Mouse (Mus musculus) inflammation-experienced regulatory T-cells, adult 6 months (primary cell): ENCODE data around the gene Ccl2. TPM values are rescaled to one million over a fixed set of nuclear protein-coding genes. Genes with fewer than 3 reads are reported as not detected.

Experiments used
- ATAC-seq: one replicate; pipeline ENCODE4 v1.8.0; 2017
- polyA plus RNA-seq, 3 experiments: library from polyadenylated mRNA; unstranded; fragments of 100-300 nt; shearing (Covaris generic); gene quantifications; one replicate each; pipeline ENCODE4 v1.2.1; 2017

The Ccl2 gene
- polyA plus RNA-seq = not detected

DNA sequence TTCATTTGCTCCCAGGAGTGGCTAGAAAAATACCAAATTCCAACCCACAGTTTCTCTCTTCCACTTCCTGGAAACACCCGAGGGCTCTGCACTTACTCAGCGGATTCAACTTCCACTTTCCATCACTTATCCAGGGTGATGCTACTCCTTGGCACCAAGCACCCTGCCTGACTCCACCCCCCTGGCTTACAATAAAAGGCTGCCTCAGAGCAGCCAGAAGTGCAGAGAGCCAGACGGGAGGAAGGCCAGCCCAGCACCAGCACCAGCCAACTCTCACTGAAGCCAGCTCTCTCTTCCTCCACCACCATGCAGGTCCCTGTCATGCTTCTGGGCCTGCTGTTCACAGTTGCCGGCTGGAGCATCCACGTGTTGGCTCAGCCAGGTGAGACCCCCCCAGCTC is at the start of gene Ccl2:
TSS of gene Ccl2 (plus strand) at position 216 of the 400 bp plus-strand sequence.
- ATAC-seq = no peak

DNA sequence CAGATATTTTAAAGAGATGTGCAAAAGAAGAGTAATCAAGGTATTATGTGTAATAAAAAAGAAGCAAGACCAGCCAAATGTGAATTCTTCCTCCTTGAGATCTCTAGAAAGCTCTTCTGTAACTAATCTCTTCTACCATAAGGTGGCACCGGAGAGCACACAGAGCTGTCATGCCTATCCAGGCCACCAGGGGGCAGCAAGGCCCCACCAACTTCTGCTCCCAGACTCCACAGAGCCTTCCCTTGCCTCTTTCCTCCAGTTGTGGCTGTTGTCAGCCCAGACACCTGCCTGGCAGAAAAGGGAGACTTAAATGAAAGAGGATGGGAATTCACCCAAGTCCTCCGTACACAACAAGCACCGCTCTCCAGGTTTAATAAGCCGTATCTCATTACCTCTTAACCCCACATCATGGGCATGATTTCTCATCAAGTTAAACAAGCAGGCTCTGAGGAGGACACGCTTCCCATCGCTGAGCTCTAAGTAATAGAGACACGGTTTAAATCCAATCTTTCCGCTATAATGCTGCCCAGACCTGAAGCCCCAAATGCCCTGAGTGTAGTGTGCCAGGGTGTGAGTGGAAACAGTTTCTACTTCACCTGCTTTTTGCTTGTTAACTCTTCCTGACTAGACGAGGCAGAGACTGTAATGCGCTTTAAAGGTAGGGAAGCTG is 39.1 kb upstream of the Ccl2 start:
- ATAC-seq = no peak

DNA sequence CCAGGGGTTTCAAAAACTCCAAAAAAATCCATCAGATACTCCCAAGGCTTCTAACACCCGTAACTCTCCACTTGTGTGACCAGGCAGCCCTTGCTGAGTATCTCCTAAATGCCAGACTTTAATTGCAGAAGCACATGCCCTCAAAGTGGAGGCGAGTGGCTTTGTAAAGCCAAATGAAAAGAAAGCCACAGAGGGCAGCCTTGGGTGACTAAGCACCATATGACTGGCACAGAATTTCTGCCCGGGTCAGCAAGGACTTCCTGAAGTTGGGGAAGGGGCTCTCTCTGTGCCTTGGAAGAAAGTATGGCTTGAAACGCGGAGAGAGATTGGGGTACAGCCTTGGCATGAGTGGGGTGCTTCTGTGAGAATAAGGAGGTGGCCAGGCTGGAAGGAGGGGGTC is 38.3 kb upstream of the Ccl2 start:
- no peak for ATAC-seq

DNA sequence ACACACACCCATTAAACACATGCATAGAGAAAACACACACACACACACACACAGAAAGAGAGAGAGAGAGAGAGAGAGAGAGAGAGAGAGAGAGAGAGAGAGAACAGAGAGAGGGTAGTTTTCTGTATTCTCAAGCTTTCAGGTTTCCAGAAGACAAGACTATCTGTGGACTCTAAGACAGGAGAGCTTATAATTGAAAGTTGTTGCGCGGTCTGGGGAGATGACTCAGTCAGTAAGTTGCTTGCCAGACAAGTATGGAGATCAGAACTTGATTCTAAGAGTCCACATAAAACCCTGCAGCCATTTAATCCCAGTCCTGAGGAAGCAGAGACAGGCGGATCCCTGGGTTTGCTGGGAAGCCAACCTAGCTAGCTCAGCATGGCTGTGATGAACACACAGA is 36.7 kb upstream of the Ccl2 start:
- no peak for ATAC-seq

DNA sequence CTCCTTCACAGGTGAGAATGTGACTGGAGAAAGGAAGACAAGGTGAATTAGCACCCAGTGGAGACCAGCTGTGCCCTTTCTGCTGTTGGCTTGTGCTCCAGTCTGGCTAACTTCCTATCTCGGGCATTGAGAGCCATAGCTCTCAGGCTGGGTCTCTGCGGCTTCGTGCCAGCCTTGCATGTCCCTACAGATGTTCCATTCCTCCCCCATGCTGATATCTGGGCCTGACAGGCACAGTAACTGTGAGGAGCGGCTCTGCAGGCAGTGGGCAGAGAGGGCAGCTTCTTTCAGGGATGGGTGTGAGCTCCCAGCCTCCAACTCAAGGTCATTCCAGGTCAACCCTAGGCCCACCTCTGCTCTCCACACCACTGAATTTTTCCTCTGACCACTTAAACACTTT is 35.9 kb upstream of the Ccl2 start:
- no peak for ATAC-seq

DNA sequence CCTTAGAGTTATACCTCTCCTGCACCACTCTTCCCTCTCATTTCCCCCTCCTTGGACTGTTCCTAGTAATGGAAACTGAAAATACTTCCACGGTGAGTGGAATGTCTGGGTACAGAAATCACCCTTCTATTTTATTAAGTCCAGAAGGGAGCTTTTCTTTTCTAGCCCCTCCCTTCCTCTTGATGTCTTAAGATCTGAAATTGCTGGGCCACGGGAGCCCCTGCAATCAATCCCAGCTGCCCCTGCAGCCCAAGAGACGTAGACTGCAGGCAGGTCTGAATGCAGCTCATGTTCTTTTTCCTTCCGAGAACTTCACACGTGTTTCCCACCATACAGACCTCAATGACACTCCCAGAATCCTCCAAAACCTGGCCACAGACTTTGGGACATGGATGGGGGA is 34.8 kb upstream of the Ccl2 start:
- no peak for ATAC-seq

DNA sequence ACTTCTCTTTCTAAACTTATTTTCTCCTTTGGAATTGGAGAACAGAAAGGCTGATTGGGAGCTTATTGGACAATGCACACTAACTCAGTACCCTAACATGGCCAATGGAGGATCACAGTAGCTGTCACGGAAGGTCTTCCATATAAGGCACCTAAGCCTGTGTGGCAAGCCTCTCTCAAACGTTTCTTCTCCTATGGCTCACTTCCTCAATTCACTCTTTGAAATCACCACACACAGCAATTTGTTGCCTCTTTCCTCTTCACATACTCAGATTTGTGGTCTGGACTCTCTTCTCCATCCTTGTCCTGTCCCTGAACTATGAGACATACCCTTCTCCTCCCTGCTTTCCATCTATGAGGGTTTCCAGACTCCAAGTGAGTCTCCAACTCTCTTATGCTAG is 30.6 kb upstream of the Ccl2 start:
- ATAC-seq = no peak

DNA sequence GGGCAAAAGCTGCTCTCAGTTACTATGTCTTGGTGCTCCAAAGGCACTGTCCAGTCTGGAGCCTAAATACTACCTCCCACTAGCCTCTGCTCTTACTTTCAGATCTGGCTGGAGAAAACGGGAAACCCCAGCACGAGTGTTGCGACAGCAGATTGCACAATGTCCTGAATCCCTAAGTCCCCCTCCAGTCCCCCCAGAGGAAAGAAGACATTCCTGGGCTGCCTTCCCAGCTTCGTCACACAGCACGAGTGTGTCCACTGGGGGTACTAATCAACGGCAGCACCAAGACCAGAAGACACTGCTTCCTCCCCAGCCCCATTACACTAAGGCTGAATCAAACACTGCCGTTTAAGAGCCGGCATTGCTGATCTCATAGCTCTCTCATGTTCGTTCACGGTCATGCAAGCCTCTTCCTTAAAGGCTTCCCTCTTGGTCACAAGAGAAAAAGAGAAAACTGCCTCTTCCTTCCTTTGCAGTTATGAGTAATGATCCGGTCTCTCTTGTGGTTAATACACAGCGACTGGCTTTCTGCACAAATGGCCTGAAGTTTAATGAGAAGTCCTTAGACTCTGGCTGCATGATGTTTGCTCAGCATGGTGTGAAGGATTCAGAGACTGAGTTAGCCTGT is 28.5 kb upstream of the Ccl2 start:
- ATAC-seq = no peak

DNA sequence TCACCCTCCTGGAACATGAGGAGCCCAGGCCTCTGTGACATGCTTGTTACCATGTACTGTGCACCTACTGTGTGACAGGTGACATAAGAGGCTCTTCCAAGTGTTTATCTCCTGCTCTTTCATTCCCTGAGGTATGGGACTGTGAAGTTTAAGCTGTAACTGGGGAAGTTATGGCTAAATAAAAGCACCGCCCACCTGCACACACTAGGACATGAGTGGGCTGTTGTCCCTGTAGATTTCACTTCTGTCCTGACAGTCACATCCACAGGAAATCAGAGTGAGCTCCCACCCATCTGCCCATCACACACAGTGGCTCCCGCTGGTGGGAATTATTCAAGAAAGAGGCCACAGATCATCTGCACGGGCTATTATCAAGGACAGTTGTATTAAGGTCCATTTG is 25.3 kb upstream of the Ccl2 start:
- ATAC-seq = no peak

DNA sequence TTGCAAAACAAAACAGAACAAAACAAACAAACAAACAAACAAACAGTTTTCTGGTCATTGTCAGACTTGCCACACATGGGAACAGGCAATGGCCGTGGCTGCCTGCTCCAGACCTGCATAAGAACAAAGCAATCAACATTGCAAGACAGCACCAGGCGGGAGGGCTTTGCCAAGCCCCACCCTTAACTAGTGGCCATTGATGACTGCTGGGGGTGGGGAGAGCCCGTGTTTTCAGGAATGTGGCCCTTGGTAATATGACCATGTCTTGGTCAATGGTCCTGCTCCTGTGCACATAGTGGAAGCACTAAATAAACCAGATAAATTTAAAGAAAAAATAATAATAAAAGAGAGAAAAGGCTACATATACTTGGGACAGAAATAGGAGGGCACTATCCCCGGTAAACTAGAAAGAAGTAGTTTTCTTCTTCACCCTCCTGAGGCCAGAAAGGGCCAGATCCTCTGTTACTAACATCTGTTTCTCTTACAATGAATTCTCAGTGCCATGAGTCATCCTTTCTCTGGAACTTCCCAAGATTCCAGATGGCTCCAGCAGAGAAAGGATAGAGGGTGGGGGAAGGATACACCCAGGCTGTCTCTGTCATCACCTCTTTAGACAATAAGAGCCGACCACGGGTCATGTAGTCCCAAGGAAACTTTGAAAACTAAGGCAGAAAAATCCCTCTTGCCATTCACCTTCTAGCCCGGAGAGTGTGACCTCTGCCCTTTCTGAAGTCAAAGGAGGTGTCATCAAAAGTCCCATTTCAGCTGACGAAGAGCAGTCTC is 23.8 kb upstream of the Ccl2 start:
- no peak for ATAC-seq

DNA sequence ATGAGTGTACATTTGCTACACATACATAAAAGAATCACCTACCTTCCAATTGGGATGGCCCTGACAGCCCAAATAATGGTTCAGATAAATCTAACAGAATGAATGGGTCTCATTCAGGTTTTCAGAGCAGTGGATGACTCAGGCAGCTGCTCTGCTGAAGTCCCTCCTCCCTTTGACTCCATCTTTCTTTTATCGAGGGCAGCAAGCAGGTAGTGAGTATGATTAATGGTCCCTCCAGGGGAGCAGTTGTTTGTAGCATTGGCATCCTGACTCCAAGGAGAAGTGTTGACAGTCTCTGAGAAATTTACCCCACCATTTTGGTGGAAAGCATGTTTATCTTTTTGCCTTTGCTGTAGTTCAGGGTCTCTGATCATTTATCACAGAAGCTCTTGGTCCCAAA is 21.6 kb upstream of the Ccl2 start:
- ATAC-seq = no peak

DNA sequence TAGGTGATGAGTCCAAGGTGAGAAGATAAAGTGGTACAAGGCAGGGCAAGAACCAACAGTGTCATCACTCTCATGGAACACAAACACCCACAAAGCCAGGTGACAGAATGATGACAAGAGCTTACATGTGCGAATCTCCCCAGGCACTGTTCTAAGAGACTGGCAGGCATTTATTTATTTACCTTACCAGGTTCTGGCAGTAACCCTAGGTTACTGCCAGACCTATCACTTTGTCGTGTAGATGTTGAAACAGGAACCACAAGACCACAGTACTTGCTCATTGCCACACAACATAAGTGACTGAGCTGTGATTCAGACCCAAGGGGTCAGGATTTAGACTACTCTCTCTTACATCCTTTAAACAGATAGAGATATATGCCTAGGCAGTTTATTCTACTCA is 20.3 kb upstream of the Ccl2 start:
- ATAC-seq = no peak

DNA sequence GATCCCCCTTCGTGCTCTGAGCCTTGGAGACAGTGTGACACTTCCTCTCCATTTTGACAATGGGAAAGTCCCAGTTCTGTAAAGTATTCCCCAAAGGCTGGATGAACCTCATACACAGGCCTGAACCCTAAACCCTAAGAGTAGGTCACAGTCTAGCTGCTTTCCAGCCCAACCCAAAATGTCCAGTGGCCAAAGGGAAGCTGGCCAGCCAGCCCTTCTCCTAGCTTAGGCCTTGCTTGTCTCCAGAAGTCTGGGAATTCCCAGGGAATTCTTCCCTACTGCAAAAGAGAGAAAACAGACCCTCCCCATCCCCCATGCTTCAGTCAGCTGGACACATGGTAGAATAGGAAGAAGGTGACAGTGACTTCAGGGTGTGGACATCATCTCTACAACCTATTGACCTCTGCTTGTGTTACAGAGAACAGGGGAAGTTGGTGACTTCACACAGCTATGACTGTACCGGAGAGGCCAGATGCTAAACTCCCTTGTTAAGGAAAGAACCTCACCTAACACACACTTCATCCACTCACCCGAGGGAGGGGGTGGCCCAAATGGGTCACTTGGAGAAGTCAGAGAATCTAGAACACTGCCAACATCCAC is 19.1 kb upstream of the Ccl2 start:
- ATAC-seq = no peak

DNA sequence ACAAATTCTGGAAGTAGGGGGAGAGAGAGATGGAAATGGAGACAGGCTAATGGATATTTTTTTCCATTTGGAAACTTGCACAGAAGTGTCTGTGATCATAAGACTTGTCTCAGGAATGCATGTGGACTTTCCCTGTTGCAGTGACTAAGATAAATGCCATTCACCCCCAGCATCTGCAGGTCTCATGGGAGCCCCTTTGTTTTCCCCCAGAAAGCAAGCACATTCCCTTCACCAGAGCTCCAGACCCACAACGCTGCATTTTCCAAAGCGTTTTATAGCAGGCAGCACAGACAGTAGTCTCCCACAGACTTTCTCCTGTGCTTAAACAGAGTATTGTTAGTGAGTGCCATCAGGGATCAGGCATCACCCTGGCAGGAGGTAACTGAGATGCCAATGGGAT is 16.0 kb upstream of the Ccl2 start:
- ATAC-seq = no peak

DNA sequence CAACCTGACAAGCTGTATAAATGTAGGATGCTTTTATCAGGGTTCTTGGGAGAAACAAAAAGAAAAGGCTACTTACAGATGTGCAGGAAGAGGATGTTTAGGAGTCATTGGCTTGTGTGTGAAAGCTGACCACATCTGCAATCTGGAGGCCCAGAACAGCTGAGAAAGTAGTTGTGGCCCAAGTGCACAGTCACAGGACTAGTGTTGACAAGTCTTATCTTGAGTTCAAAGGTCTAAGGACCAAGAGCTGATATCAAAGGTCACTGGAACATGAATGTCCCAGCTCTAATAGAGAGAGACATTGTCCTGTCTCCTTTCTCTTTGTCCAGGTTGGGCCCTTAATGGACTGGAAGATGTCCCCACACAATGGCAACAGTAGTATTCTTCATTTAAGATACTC is 15.6 kb upstream of the Ccl2 start:
- no peak for ATAC-seq

DNA sequence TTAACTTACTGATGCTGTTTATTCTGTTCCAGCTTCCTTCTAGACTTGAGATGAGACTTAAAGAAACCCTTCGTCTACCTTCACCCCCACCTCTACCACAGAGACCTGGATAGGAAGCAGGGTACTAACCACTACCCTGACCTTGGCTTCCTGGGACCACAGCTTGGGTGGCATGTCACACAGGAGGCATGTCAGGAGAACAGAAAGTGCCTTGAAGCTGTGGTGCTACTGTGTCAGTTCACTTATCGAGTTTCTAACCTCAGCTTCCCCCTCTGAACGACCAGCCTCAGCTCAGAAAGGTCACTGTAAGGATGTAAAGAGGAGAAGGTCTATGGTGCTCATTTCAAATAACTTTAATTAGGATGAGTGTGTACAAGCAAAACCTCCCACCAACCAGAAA is 14.0 kb upstream of the Ccl2 start:
- ATAC-seq = no peak

DNA sequence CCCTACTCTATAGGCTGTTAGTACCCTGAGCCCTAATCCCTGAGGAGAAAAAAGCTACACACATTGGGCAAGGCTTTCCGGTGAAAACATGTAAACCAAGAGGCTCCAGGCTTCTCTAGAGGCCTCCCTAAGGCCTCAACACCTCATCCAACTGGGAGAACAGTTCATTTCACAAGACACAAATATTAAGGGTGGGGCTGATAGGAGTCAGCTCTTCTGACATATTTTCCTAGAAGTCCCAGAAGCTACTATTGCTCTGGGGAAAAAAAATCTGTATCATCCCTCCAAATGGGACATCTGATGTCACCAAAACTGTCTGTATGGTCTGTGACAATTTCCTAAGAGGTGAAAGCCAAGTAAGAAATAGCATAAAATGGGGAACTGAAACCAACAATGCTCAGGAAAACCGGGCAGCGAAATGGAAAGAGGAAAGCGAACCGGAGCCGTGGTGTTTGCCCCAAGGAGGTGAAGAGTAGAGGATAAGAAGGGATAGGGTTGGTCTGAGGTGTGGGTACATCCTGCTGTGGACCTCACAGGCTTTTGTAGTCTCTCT is 12.8 kb upstream of the Ccl2 start:
- ATAC-seq = no peak

DNA sequence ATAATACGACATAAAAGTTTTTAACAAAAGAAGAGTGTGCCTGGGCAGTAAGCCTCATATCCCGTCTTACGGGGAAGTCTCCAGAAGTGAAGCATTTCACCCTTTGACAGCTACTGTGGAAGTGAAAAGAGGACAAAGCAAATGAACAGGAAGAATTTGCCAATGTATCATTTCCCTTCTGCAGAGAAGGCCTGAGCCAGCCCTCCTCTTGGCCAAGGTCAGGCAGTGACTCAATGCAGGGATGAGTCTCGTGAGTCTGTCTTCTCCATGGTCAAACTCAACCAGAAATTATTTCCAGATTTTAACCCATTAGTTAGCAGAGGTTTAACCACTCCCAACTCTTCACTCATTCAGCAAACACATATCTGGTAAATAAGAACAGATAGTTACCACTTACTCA is 11.6 kb upstream of the Ccl2 start:
- no peak for ATAC-seq

DNA sequence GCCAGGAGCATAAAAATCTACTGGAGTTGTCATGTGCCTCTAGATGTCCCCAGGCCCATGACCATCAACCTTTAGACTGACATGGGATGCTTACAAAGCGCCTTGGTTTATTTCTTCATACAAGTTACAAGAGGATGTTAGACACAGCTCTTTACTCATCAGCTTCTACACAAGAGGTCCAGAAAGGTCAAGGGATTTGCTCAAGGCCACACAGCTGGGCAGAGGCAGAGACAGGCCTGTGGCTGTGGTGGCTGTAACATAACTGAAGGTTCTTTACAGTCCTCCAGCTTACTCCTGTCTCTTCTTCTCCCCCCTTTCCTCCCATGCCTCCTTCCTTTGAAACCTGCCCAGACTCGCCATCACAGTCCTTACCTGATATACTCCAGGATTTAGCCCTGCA is 5.2 kb upstream of the Ccl2 start:
- no peak for ATAC-seq

DNA sequence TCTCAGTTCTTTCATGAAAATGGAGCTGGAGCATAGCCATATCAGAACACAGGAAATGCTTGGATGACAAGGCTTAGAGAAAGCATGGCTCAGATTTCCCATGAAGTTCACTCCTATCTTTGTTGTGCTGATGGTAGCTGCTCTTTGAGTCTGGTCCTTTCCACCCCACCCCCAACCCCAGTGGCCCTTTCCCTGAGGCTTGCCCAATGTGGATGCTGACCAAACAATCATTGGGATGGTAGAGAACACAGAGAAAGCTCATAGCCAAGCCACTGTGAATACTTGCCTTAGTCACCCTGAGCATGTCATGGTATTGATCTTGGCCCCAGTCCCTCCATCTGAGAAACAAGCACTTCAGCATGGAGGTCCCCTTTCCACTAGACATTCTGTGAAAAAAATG is 3.2 kb upstream of the Ccl2 start:
- no peak for ATAC-seq

DNA sequence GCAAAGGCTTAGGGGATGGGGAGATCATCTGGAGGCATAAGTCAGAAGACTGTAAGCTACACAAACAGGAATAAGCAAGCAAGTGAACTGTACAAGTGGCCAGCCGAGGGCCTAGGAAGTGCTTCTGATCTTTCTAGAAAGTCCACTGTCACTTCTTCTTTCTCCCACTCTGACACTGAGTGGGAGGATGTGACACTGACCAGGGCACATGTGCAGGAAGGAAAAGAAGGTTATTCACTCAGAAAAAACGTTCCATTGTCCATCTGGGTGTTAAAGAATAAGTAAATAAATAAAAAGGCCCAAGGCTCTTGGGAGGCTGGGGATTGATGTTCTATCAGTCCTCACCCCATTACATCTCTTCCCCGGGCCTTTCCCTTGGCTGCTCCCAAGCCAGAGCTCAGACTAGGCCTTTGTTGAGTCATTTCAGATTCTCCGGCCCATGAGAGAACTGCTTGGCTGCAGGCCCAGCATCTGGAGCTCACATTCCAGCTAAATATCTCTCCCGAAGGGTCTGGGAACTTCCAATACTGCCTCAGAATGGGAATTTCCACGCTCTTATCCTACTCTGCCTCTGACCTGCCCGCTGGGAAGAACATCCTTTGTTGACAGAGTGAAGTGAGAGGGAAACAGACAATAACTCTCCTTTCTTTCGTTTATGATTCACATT is 2.6 kb upstream of the Ccl2 start:
- ATAC-seq = no peak

DNA sequence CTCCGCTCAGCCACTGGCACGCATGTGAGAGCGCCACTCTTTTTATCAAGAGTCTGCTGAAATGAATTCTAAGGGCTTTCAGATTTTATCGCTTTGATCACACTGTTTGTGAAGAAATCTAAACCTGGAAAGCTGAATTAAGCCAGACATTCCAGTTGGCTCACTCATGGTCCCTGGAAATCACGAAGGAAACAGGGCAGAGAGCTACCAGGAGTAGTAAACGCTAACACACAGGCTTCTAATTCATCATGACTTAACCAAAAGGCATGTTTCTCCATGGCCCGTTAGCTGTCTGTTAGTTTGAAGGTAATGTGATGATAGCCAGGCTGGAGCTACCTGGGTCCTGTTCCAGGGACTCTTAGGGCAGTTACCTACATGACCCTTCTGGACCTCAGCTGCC is 925 bp upstream of the Ccl2 start:
- no peak for ATAC-seq

DNA sequence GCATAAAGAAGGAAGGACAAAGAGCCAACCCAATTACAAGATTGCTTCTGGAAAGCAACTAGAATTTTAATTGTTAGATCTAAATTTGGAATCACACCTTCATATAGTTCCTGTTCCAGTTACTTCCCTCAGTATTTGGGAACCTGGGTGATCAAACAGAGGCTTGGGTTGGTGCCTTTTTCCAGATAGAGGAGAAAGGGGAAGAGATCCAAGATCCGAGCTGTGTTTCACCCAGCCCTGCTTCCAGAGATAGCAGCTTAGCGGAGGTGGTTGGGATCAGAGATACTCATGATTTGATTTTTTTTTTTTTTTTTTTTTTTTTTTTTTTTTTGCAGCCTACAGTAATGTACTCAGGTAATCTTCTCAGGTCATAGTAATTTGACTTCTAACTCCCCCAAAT is 486 bp downstream of the Ccl2 start:
- ATAC-seq = no peak
